ENCODE assay signal across 8 mouse cellular contexts in genomic region chr1:193370096-193370495, GRCm38 (mm10). TPM values are rescaled to one million over a fixed set of nuclear protein-coding genes. Genes with fewer than 3 reads are reported as not detected.
DNase-seq lines count a peak whose midpoint lies in the region; ATAC-seq and TF ChIP-seq lines count a peak whose summit lies in the region.

TSS of gene Camk1g (minus strand) at chr1:193370298.

- H3K9me3 ChIP-seq in heart, embryonic 11.5 days (replicated peaks; ENCODE audit: control insufficient read depth, low read length): no peaks in the 10 kb centered on the region
- no peaks in the 10 kb centered on the region for H3K9me3 ChIP-seq in ES-E14 (ENCODE audit: control insufficient read depth, insufficient read depth, low read depth, low read length)
- no peaks in the 10 kb centered on the region for H3K9me3 ChIP-seq in forebrain, embryonic 15.5 days
- H3K9me3 ChIP-seq in neural tube, embryonic 13.5 days: no peaks in the 10 kb centered on the region

- in situ Hi-C loops in ES-E14 (cut with MboI; ENCODE audit: low sequenced_read_pairs in 2 of 2, unreplicated experiment in 2 of 2): no loop called here

- peak within 1 kb of the TSS; percentile 72 for H3K4me2 ChIP-seq in heart, embryonic 11.5 days
- peak within 1 kb of the TSS; percentile 49 for H3K4me2 ChIP-seq in forebrain, embryonic 15.5 days (replicated peaks)
- H3K4me2 ChIP-seq in neural tube, embryonic 13.5 days: peak within 1 kb of the TSS; percentile 83

- ATAC-seq in heart, embryonic 11.5 days (replicated peaks; ENCODE audit: insufficient number of reproducible peaks, low FRiP score, low TSS enrichment): peak; percentile 65
- ATAC-seq in forebrain, embryonic 15.5 days (replicated peaks): peak; percentile 87
- ATAC-seq in neural tube, embryonic 13.5 days (ENCODE audit: low read depth): peak; percentile 89
- no peak for ATAC-seq in megakaryocyte progenitor cell, adult 5-6 weeks (replicated peaks; ENCODE audit: poor library complexity)
- ATAC-seq in inflammation-experienced regulatory T-cells, adult 6 months: no peak

- no peak for DNase-seq in heart, adult 9 months (ENCODE audit: low spot score in 2 of 2)
- no peak for DNase-seq in ES-E14 (ENCODE audit: low read depth, low spot score)
- DNase-seq in layer of hippocampus, postnatal 10 days (ENCODE audit: low spot score in 2 of 2): peak in 1 of 2 experiments; percentile 64

- peak within 1 kb of the TSS; percentile 48 for H3K4me3 ChIP-seq in heart, embryonic 11.5 days (ENCODE audit: low read depth, low read length)
- no peak within 1 kb of the TSS for H3K4me3 ChIP-seq in ES-E14 (ENCODE audit: insufficient read depth in 1 of 2, low read depth in 1 of 2, low read length in 2 of 2, poor library complexity in 1 of 2, severe bottlenecking in 1 of 2)
- H3K4me3 ChIP-seq in forebrain, embryonic 15.5 days: peak within 1 kb of the TSS; percentile 51
- peak within 1 kb of the TSS; percentile 54 for H3K4me3 ChIP-seq in neural tube, embryonic 13.5 days

- WGBS in heart, embryonic 11.5 days (ENCODE audit: insufficient replicate concordance): 0% methylated on average over 2 of the region's 2 CpGs
- WGBS in forebrain, embryonic 15.5 days: 3% methylated on average over 2 of the region's 2 CpGs
- 5% methylated on average over 2 of the region's 2 CpGs for WGBS in neural tube, embryonic 13.5 days

- H3K27ac ChIP-seq in heart, embryonic 11.5 days (ENCODE audit: low read depth, low read length): 0 out of 2 replicates have a peak within 1 kb of the TSS, but pooled peaks have one; percentile 29
- no peak within 1 kb of the TSS for H3K27ac ChIP-seq in ES-E14 (ENCODE audit: insufficient read depth, low read depth, low read length, poor library complexity, severe bottlenecking)
- peak within 1 kb of the TSS; percentile 69 for H3K27ac ChIP-seq in forebrain, embryonic 15.5 days (replicated peaks)
- peak within 1 kb of the TSS; percentile 59 for H3K27ac ChIP-seq in neural tube, embryonic 13.5 days (replicated peaks)

- H3K36me3 ChIP-seq in heart, embryonic 11.5 days (ENCODE audit: control insufficient read depth, insufficient read depth, low read length): no peaks in the 10 kb centered on the region
- H3K36me3 ChIP-seq in ES-E14 (ENCODE audit: control insufficient read depth, insufficient read depth, low read length, poor library complexity, severe bottlenecking): no peaks in the 10 kb centered on the region
- H3K36me3 ChIP-seq in forebrain, embryonic 15.5 days: no peaks in the 10 kb centered on the region
- no peaks in the 10 kb centered on the region for H3K36me3 ChIP-seq in neural tube, embryonic 13.5 days

- peak within 1 kb of the TSS; percentile 60 for H3K9ac ChIP-seq in heart, embryonic 11.5 days (ENCODE audit: low read depth, low read length)
- H3K9ac ChIP-seq in ES-E14 (ENCODE audit: insufficient read depth, low read depth, low read length, poor library complexity, severe bottlenecking): no peak within 1 kb of the TSS
- peak within 1 kb of the TSS; percentile 61 for H3K9ac ChIP-seq in forebrain, embryonic 15.5 days (replicated peaks)
- peak within 1 kb of the TSS; percentile 78 for H3K9ac ChIP-seq in neural tube, embryonic 13.5 days

- H3K4me1 ChIP-seq in heart, embryonic 11.5 days (ENCODE audit: control insufficient read depth, insufficient read depth, low read length): peaks cover 23% of the 10 kb centered on the region
- H3K4me1 ChIP-seq in ES-E14 (ENCODE audit: control insufficient read depth in 2 of 2, insufficient read depth in 2 of 2, low read length in 2 of 2, poor library complexity in 1 of 2): no peaks in the 10 kb centered on the region
- peaks cover 33% of the 10 kb centered on the region for H3K4me1 ChIP-seq in forebrain, embryonic 15.5 days
- H3K4me1 ChIP-seq in neural tube, embryonic 13.5 days (replicated peaks): peaks cover 38% of the 10 kb centered on the region

- no peaks in the 10 kb centered on the region for H3K27me3 ChIP-seq in heart, embryonic 11.5 days (ENCODE audit: control insufficient read depth, insufficient read depth, low read length)
- H3K27me3 ChIP-seq in forebrain, embryonic 15.5 days: no peaks in the 10 kb centered on the region
- no peaks in the 10 kb centered on the region; the same call in 1 of the 2 replicates for H3K27me3 ChIP-seq in neural tube, embryonic 13.5 days

TF ChIP-seq in ES-E14, 5 proteins besides CTCF, POLR2A, EP300 and RAD21:
- TF ChIP-seq ZNF384 (IDR thresholded peaks at IDR 0.05; ENCODE audit: low read depth, low read length) (peak; percentile 95), CHD2 (IDR thresholded peaks at IDR 0.05; ENCODE audit: low read depth, low read length) (no peak), ZC3H11A (IDR thresholded peaks at IDR 0.05; ENCODE audit: borderline replicate concordance, low read depth, low read length) (no peak)

RNA-seq across cellular contexts. Expression of gene Camk1g, which starts in this region (rescaled TPM):
- 7.2 and 8.1 TPM in 2 replicates for polyA plus RNA-seq in heart, embryonic 11.5 days (2014; fragmentation: Nextera tagmentation; extraction: Ambion mirVana)
- not detected in 2 replicates for total RNA-seq in ES-E14 (2012; rRNA removed)
- polyA plus RNA-seq in forebrain, embryonic 15.5 days (2015; fragmentation: Nextera tagmentation; extraction: Ambion mirVana): 43.6 and 44.8 TPM in 2 replicates
- 10 to 100 TPM; 39.3 to 40.3 TPM for total RNA-seq in layer of hippocampus, postnatal 10 days (2021)
- 31.8 and 34.3 TPM in 2 replicates for polyA plus RNA-seq in neural tube, embryonic 13.5 days (2015; fragmentation: Nextera tagmentation; extraction: Ambion mirVana)
- total RNA-seq in megakaryocyte progenitor cell, adult 5-6 weeks (2015): not detected in 2 replicates
- total RNA-seq in megakaryocyte progenitor cell, adult 5-6 weeks (2017): not detected in 2 replicates
- not detected for polyA plus RNA-seq in inflammation-experienced regulatory T-cells, adult 6 months (2017; shearing (Covaris generic))

Comparison
In these comparisons a context has a peak if more than half of its experiments do, and no peak if none do; other contexts are left out.
1. RNA of gene Camk1g (total RNA-seq): 39.3 to 40.3 TPM in layer of hippocampus, postnatal 10 days; not detected in ES-E14 and not detected in megakaryocyte progenitor cell, adult 5-6 weeks; every median in the first group is over 10 times any median in the second.
2. ATAC-seq: peak in heart, embryonic 11.5 days (single experiment), forebrain, embryonic 15.5 days (single experiment) and neural tube, embryonic 13.5 days (single experiment); none in megakaryocyte progenitor cell, adult 5-6 weeks (single experiment) and inflammation-experienced regulatory T-cells, adult 6 months (single experiment).
3. H3K4me3 ChIP-seq: peak in heart, embryonic 11.5 days (single experiment), forebrain, embryonic 15.5 days (single experiment) and neural tube, embryonic 13.5 days (single experiment); none in ES-E14 (0 of 2).
4. Peak in every context shown above with its lines, with median percentiles within 50 percentile points of each other: H3K4me2 ChIP-seq.